Mouse (Mus musculus) midbrain, postnatal 0 days (tissue): Measurements from ENCODE around the gene Morc3. TPM values are rescaled to one million over a fixed set of nuclear protein-coding genes. Genes with fewer than 3 reads are reported as not detected.

Experiments
- ATAC-seq: fragments of 200-750 bp; cut with Nextera tagmentation; 2 replicates; pipeline ENCODE4 v1.8.0; 2017; ENCODE audit warnings: moderate number of reproducible peaks, mild to moderate bottlenecking, moderate TSS enrichment, moderate library complexity; ENCODE audit not compliant: low FRiP score
- DNase-seq: peaks from one replicate; pipeline ENCODE4 v3.0.0-alpha.2; 2015; ENCODE audit warnings: low spot score
- H3K27ac ChIP-seq: fragments of 300-500 bp; sonication (generic); 2 replicates; pipeline ENCODE4 v1.5.1; 2014; ENCODE audit warnings: low read depth, mild to moderate bottlenecking, low read length, mixed read lengths
- H3K27me3 ChIP-seq: fragments of 300-500 bp; sonication (generic); 2 replicates; pipeline ENCODE4 v1.6.1; 2014; ENCODE audit warnings: low read length, control low read depth, mixed read lengths; ENCODE audit not compliant: insufficient read depth
- H3K36me3 ChIP-seq: fragments of 300-500 bp; sonication (generic); 2 replicates; pipeline ENCODE4 v1.6.1; 2014; ENCODE audit warnings: low read length, control low read depth, mixed read lengths; ENCODE audit not compliant: insufficient read depth
- H3K4me1 ChIP-seq: fragments of 300-500 bp; sonication (generic); 2 replicates; pipeline ENCODE4 v1.6.1; 2014; ENCODE audit warnings: mild to moderate bottlenecking, control low read depth, antibody characterized with exemption, low read length, mixed read lengths; ENCODE audit not compliant: insufficient read depth
- H3K4me2 ChIP-seq: fragments of 300-500 bp; sonication (generic); 2 replicates; pipeline ENCODE4 v1.6.1; 2014; ENCODE audit warnings: low read depth, mild to moderate bottlenecking, low read length, mixed read lengths; ENCODE audit not compliant: poor library complexity, severe bottlenecking
- H3K4me3 ChIP-seq: fragments of 300-500 bp; sonication (generic); 2 replicates; pipeline ENCODE4 v1.5.1; 2014; ENCODE audit warnings: low read depth, mild to moderate bottlenecking, low read length, moderate library complexity
- H3K9ac ChIP-seq: fragments of 300-500 bp; sonication (generic); replicated peaks from 2 replicates; pipeline ENCODE4 v1.6.1; 2014; ENCODE audit warnings: mild to moderate bottlenecking, low read length, moderate library complexity, mixed read lengths; ENCODE audit not compliant: poor library complexity, severe bottlenecking
- H3K9me3 ChIP-seq: fragments of 300-500 bp; sonication (generic); 2 replicates; pipeline ENCODE4 v1.6.1; 2016; ENCODE audit warnings: low read length, control low read depth
- CTCF ChIP-seq: IDR thresholded peaks from 2 replicates; pipeline ENCODE4 v1.5.1; 2016; ENCODE audit warnings: antibody characterized with exemption, mild to moderate bottlenecking
- WGBS: fragments of 180-500 bp; shearing (Covaris S2); extraction: QIAGEN DNeasy Blood & Tissue Kit; methylation state at CpG from one replicate; pipeline ENCODE4 v1.1.7; 2014; 5-methylcytosine and 5-hydroxymethylcytosine counted together
- polyA plus RNA-seq: library from polyadenylated mRNA; unstranded; fragments of >200 nt; fragmentation: Nextera tagmentation; extraction: Ambion mirVana; gene quantifications from 2 replicates; pipeline ENCODE4 v1.2.1, GENCODE M21; 2015
- total RNA-seq: library from RNA; depleted of rRNA; stranded (reverse); fragments of >200 nt; gene quantifications from 2 replicates; pipeline ENCODE4 v1.2.3, GENCODE M21; 2014

Gene Morc3
- total and polyA plus RNA-seq, 2 experiments from 2014 or later, result 24.4 to 31.8 TPM

GRCm38 (mm10) chr16:93884086-93884721, 52.3 kb downstream of the Morc3 start:
- H3K9me3 ChIP-seq, result no peaks in the 10 kb centered on the region
- no peak for TF ChIP-seq CTCF
- H3K4me1 ChIP-seq, result 0 out of 2 replicates have a peak, but pooled peaks cover 2% of the 10 kb centered on the region
- H3K4me2 ChIP-seq, result peak overlapping the region; percentile 97
- H3K27ac ChIP-seq, result no peak overlapping the region
- peak overlapping the region; percentile 66 for H3K4me3 ChIP-seq
- H3K36me3 ChIP-seq, result no peaks in the 10 kb centered on the region
- H3K9ac ChIP-seq, result peak overlapping the region; percentile 60
- DNase-seq, result peak; percentile 8
- peak; percentile 9; the same call in 1 of the 2 replicates for ATAC-seq
- H3K27me3 ChIP-seq, result no peaks in the 10 kb centered on the region
- under 1% methylated on average over 42 of the region's 43 CpGs for WGBS

DNA sequence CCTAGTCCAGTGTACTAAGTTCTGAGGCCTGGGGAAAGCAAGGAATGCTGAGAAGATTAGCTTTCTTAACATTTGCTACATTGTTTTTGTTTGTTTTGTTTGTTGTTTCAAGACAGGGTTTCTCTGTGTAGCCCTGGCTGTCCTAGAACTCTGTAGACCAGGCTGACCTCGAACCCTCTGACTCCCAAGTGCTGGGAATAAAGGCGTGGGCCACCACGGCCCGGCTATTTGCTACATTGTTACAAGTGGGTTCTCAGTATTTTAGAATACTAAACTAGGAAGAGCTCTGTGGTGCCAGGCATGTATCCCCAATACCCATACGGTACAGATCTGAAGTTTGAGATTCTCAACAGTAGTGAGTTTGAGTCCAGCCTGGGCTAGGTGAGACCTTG, 52.8 kb downstream of the Morc3 start:
- Histone ChIP-seq H3K27ac (no peak overlapping the region), H3K9me3 (no peaks in the 10 kb centered on the region), H3K9ac (peak overlapping the region; percentile 60; the same call in 1 of the 2 replicates), H3K27me3 (no peaks in the 10 kb centered on the region), H3K4me3 (peak overlapping the region; percentile 66), H3K4me1 (0 out of 2 replicates have a peak, but pooled peaks cover 2% of the 10 kb centered on the region), H3K4me2 (peak overlapping the region; percentile 97), H3K36me3 (no peaks in the 10 kb centered on the region)
- DNase-seq (no peak), ATAC-seq (no peak)
- no peak for TF ChIP-seq CTCF
- 41% methylated on average over 5 of the region's 5 CpGs for WGBS

GRCm38 (mm10) chr16:93888481-93888880, 56.6 kb downstream of the Morc3 start:
- TF ChIP-seq CTCF, result no peak
- H3K27ac ChIP-seq, result no peak overlapping the region
- WGBS, result 96% methylated on average over 6 of the region's 6 CpGs
- H3K27me3 ChIP-seq, result no peaks in the 10 kb centered on the region
- H3K4me2 ChIP-seq, result no peak overlapping the region
- no peak overlapping the region for H3K4me3 ChIP-seq
- H3K9ac ChIP-seq, result no peak overlapping the region
- DNase-seq (no peak), ATAC-seq (no peak)
- H3K4me1 ChIP-seq, result no peaks in the 10 kb centered on the region
- no peaks in the 10 kb centered on the region for H3K9me3 ChIP-seq
- 0 out of 2 replicates have a peak, but pooled peaks cover 2% of the 10 kb centered on the region for H3K36me3 ChIP-seq

DNA sequence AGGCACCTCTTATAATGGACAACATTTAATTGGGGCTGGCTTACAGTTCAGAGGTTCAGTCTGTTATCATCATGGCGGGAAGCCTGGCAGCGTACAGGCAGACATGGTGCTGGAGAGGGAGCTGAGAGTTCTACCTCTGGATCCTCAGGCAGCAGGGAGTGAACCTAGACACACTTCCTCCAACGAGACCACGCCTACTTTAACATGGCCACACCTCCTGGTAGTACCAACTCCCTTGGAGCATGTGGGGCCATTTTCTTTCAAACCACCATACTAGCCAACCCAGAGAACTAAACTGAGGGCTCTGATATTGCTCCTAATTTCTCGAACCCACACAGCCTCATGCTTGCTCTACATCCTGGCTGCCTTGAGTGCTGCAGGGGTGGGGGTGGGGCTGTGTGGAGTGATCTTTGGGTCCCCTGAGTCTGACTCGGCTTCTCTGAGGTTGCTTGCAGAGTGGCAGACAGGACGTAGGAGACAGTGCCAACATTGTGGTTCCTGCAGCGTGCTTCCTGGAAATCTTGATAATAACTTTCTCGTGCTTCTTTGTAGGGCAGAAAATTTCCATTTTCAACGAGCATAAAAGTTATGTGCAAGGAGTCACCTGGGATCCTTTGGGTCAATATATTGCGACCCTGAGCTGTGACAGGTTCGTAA, 59.2 kb downstream of the Morc3 start:
- H3K9ac ChIP-seq, result no peak overlapping the region
- H3K9me3 ChIP-seq, result no peaks in the 10 kb centered on the region
- no peak for DNase-seq
- 90% methylated on average over 12 of the region's 12 CpGs for WGBS
- no peak for TF ChIP-seq CTCF
- ATAC-seq, result no peak
- no peak overlapping the region for H3K4me3 ChIP-seq
- 0 out of 2 replicates have a peak, but pooled peaks cover 2% of the 10 kb centered on the region for H3K36me3 ChIP-seq
- H3K4me1 ChIP-seq, result no peaks in the 10 kb centered on the region
- no peaks in the 10 kb centered on the region for H3K27me3 ChIP-seq
- no peak overlapping the region for H3K27ac ChIP-seq
- H3K4me2 ChIP-seq, result no peak overlapping the region

GRCm38 (mm10) chr16:93893285-93893684, 61.4 kb downstream of the Morc3 start:
- TF ChIP-seq CTCF, result no peak
- DNase-seq (no peak), ATAC-seq (no peak)
- WGBS, result 85% methylated on average over 5 of the region's 5 CpGs
- H3K4me3 ChIP-seq, result no peak overlapping the region
- no peak overlapping the region for H3K9ac ChIP-seq
- H3K36me3 ChIP-seq, result 0 out of 2 replicates have a peak, but pooled peaks cover 2% of the 10 kb centered on the region
- no peaks in the 10 kb centered on the region for H3K27me3 ChIP-seq
- H3K27ac ChIP-seq, result no peak overlapping the region
- H3K9me3 ChIP-seq, result no peaks in the 10 kb centered on the region
- no peak overlapping the region for H3K4me2 ChIP-seq
- no peaks in the 10 kb centered on the region for H3K4me1 ChIP-seq

DNA sequence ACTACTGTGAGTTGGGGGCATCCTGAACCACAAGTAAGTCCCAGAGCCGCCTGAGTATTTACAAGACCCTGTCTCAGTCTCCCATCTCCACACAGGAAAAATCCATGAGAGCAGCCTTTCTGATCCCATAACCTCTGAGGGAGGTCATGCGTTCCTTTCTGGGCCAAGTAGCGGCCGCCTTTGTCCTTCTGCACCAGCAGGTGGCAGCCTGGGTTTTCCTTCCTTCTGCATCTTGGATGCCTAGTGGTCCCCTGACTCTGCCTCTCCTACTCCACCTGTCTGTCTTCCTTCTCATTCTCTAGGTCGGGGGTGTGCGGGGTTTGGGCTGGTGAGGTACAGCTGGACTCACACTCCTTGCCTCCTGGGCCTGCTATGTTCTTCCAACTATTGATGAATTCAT, 71.1 kb downstream of the Morc3 start:
- no peak for ATAC-seq
- Histone ChIP-seq H3K27me3 (no peaks in the 10 kb centered on the region), H3K9me3 (no peaks in the 10 kb centered on the region), H3K9ac (no peak overlapping the region), H3K27ac (no peak overlapping the region), H3K4me2 (no peak overlapping the region), H3K4me3 (no peak overlapping the region), H3K4me1 (no peaks in the 10 kb centered on the region), H3K36me3 (peaks cover 4% of the 10 kb centered on the region; the same call in 1 of the 2 replicates)
- WGBS, result 67% methylated on average over 6 of the region's 6 CpGs
- DNase-seq, result no peak
- peak; percentile 55 for TF ChIP-seq CTCF
